Mouse (Mus musculus): ENCODE data around the gene Dnah1.
A peak's percentile ranks its signal among the peaks of the same experiment; 100 is the strongest.

Gene Dnah1

GRCm38 (mm10) chr14:31233070-31233995 is 90.4 kb downstream of the Dnah1 start:
- no peak for DNase-seq

- DNase-seq, result no peak
Measured at GRCm38 (mm10) chr14:31232404-31233069, 91.2 kb downstream of the Dnah1 start.

GRCm38 (mm10) chr14:31230442-31230841 is 93.3 kb downstream of the Dnah1 start:
- no peak for DNase-seq

- no peak for DNase-seq
Measured at GRCm38 (mm10) chr14:31228234-31228633, 95.5 kb downstream of the Dnah1 start.

GRCm38 (mm10) chr14:31226978-31227377 is 96.7 kb downstream of the Dnah1 start:
- no peak for DNase-seq

GRCm38 (mm10) chr14:31217666-31218065 is 106.0 kb downstream of the Dnah1 start, which contains the start of gene Sema3g:
Gene Sema3g (plus strand): TSS chr14:31217860.
- no peak for DNase-seq

GRCm38 (mm10) chr14:31216846-31217245 is 106.8 kb downstream of the Dnah1 start, which contains the start of gene Nisch:
Gene Nisch (minus strand): TSS chr14:31216946.
- no peak for DNase-seq

GRCm38 (mm10) chr14:31215157-31216002 is 108.3 kb downstream of the Dnah1 start:
- peak in 1 of 2 experiments; percentile 45 for DNase-seq

- DNase-seq, result no peak
Measured at GRCm38 (mm10) chr14:31214684-31215083, 109.0 kb downstream of the Dnah1 start.

DNA sequence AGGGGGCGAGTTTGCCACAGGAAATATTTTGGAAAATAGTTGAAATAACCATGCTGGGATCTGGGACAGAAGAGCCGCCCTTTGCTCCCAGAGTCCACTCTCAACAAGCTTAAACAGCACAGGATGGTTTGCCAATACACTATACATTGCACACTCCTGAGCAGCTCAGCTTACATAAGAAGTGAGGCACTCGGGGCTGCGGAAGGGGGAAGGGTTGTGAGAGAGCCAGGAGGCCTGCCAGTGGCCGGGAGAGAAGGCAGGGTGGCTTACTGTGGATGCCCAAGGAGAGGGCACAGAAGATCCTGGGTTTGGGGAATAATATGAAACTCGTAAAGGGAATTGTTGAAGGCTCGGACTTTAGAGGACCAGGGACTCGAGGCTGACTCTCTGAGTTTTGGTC is 109.8 kb downstream of the Dnah1 start:
- no peak for DNase-seq

DNA sequence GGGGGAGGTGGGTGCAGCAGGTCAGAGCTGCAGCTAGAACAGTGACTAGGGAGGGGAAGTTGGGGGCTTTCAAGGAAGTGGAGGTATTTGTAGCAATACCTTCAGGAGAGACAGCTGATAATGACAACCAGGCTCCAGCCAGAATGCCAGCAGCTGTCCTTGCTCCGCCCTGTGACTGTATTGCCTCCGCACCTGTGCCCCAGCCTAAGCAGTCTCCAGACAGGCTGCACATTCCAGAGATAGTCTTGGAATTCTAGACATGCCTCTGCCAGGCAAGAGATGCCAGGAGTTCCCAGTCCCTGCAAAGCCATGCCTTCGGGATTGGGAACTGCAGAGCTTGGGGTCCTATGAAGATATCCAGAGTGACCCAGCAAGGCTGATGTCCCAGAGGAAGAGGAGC is 111.2 kb downstream of the Dnah1 start:
- DNase-seq, result no peak

GRCm38 (mm10) chr14:31211854-31212253 is 111.8 kb downstream of the Dnah1 start:
- no peak for DNase-seq

All from thymus, adult 18-20 months (tissue).